Comparison of ENCODE assay signal across 22 mouse cellular contexts in the genomic region with DNA sequence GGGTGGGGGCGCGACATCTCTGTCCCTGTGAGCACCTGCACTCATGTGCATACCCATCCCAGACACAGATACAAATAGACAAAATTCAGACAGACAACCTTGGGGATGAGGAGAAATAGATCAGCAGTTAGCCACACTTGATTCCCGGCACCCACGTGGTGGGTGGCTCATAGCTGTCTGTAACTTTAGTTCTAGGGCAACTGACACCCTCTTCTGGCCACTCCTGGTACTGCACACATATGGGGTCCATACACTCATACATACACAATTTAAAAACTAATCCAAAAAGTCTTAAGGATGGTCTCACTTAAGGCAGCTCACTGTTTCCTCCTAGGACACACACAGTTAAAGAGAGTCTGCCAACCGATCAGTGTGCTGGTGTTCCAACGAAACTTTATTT.
DNase-seq lines count a peak whose midpoint lies in the region; ATAC-seq and TF ChIP-seq lines count a peak whose summit lies in the region.
"Had no signal": no experiment of that assay in that cellular context is flagged by ENCODE, and none has a peak within 500 bp of the region (broad histone marks: within the 10 kb centered on the region; RNA-seq: fewer than 3 reads in every experiment).

No protein-coding gene starts in this region.

- H3K27ac ChIP-seq in heart, adult 2 months: no peak overlapping the region
- H3K27ac ChIP-seq in liver, embryonic 14.5 days: no peak overlapping the region
- H3K27ac ChIP-seq in liver, embryonic 12.5 days: no peak overlapping the region
- H3K27ac ChIP-seq: embryonic facial prominence, embryonic 12.5 days; limb, embryonic 12.5 days; liver, embryonic 13.5 days; midbrain, embryonic 12.5 days had no signal

- intact Hi-C loops in heart, adult 2 months (cut with DNase I): no loop called here

- H3K4me3 ChIP-seq in heart, adult 2 months: no peak overlapping the region
- H3K4me3 ChIP-seq in liver, embryonic 14.5 days (ENCODE audit: insufficient read depth in 1 of 2, low read depth in 2 of 2, low read length in 2 of 2): no peak overlapping the region
- H3K4me3 ChIP-seq in liver, embryonic 12.5 days: no peak overlapping the region
- H3K4me3 ChIP-seq in E14TG2a.4 (replicated peaks; ENCODE audit: low read length): no peak overlapping the region
- H3K4me3 ChIP-seq: embryonic facial prominence, embryonic 12.5 days; heart, embryonic 12.5 days; hindbrain, embryonic 10.5 days; limb, embryonic 12.5 days; liver, embryonic 13.5 days; midbrain, embryonic 12.5 days had no signal

- TF ChIP-seq CTCF in heart, adult 2 months (IDR thresholded peaks at IDR 0.05): peak; percentile 30
- TF ChIP-seq CTCF in liver, embryonic 14.5 days (IDR thresholded peaks at IDR 0.05; ENCODE audit: low read depth): 0 out of 2 replicates have a peak, but pooled peaks have one; percentile 24
- peak; percentile 80 for TF ChIP-seq CTCF in E14TG2a.4 (conservative IDR thresholded peaks at IDR 0.05; ENCODE audit: low read length)

- DNase-seq in heart, adult 2 months: no peak
- DNase-seq in heart, adult 8-10 months (ENCODE audit: low spot score): no peak
- no peak for DNase-seq in liver, embryonic 14.5 days (ENCODE audit: low read depth in 3 of 3, low spot score in 3 of 3)
- DNase-seq in ZHBTc4 (ENCODE audit: low read depth, low spot score): peak; percentile 84
- DNase-seq in embryo, embryonic 9.5 days (ENCODE audit: extremely low spot score): no peak
- no peak for DNase-seq in ovary, postnatal 36 days (ENCODE audit: low spot score)
- DNase-seq: adrenal gland, postnatal 25 days; cerebellum, adult 9-11 months; heart, postnatal 10 days; kidney, adult 2 months; kidney, postnatal 10 days; liver, embryonic 13.5 days; right cerebral cortex, postnatal 25 days; thymus, adult 2 months; thymus, postnatal 4 days had no signal

- H3K79me2 ChIP-seq in heart, adult 2 months (replicated peaks; ENCODE audit: control insufficient read depth, insufficient read depth, low read length): no peaks in the 10 kb centered on the region

- no peak overlapping the region for H3K4me2 ChIP-seq in liver, embryonic 14.5 days (ENCODE audit: low read depth)
- no peak overlapping the region for H3K4me2 ChIP-seq in liver, embryonic 12.5 days
- H3K4me2 ChIP-seq: embryonic facial prominence, embryonic 12.5 days; heart, embryonic 12.5 days; limb, embryonic 12.5 days; liver, embryonic 13.5 days; midbrain, embryonic 12.5 days had no signal

- TF ChIP-seq POLR2A in heart, adult 2 months (IDR thresholded peaks at IDR 0.05; ENCODE audit: insufficient read depth, low read depth, low read length): no peak

- no peaks in the 10 kb centered on the region for H3K36me3 ChIP-seq in heart, adult 2 months (ENCODE audit: control insufficient read depth, insufficient read depth, low read length)
- H3K36me3 ChIP-seq in liver, embryonic 14.5 days (replicated peaks; ENCODE audit: control insufficient read depth, insufficient read depth, low read depth): no peaks in the 10 kb centered on the region
- no peaks in the 10 kb centered on the region for H3K36me3 ChIP-seq in liver, embryonic 12.5 days
- H3K36me3 ChIP-seq in E14TG2a.4 (ENCODE audit: insufficient read depth, low read length): 0 out of 2 replicates have a peak, but pooled peaks cover 6% of the 10 kb centered on the region
- H3K36me3 ChIP-seq: embryonic facial prominence, embryonic 12.5 days; heart, embryonic 12.5 days; hindbrain, embryonic 10.5 days; limb, embryonic 12.5 days; liver, embryonic 13.5 days; midbrain, embryonic 12.5 days had no signal

- peaks cover 3% of the 10 kb centered on the region; the same call in 1 of the 2 replicates for H3K9me3 ChIP-seq in liver, embryonic 14.5 days (ENCODE audit: control insufficient read depth, low read length)
- peaks cover 9% of the 10 kb centered on the region for H3K9me3 ChIP-seq in liver, embryonic 12.5 days (replicated peaks)
- peaks cover 6% of the 10 kb centered on the region for H3K9me3 ChIP-seq in E14TG2a.4 (ENCODE audit: low read length)
- H3K9me3 ChIP-seq: embryonic facial prominence, embryonic 12.5 days; midbrain, embryonic 12.5 days had no signal

- ATAC-seq in liver, embryonic 14.5 days (ENCODE audit: insufficient read depth): no peak
- ATAC-seq in liver, embryonic 12.5 days: no peak

- H3K9ac ChIP-seq in heart, adult 2 months (ENCODE audit: low read depth, low read length): no peak overlapping the region
- no peak overlapping the region for H3K9ac ChIP-seq in liver, embryonic 14.5 days (replicated peaks)
- H3K9ac ChIP-seq in liver, embryonic 12.5 days: no peak overlapping the region
- H3K9ac ChIP-seq: embryonic facial prominence, embryonic 12.5 days; heart, embryonic 12.5 days; limb, embryonic 12.5 days; liver, embryonic 13.5 days; midbrain, embryonic 12.5 days had no signal

- no peaks in the 10 kb centered on the region for H3K4me1 ChIP-seq in heart, adult 2 months (ENCODE audit: control insufficient read depth, insufficient read depth, low read length)
- 0 out of 4 replicates have a peak, but pooled peaks cover 0 to 4% of the 10 kb centered on the region in 2 experiments for H3K4me1 ChIP-seq in liver, embryonic 14.5 days (replicated peaks; ENCODE audit: control insufficient read depth in 2 of 2, insufficient read depth in 2 of 2, low read length in 1 of 2)
- H3K4me1 ChIP-seq in liver, embryonic 12.5 days: peaks cover 3% of the 10 kb centered on the region; the same call in 1 of the 2 replicates
- H3K4me1 ChIP-seq in E14TG2a.4 (replicated peaks; ENCODE audit: low read depth, low read length): peaks cover 40% of the 10 kb centered on the region

- H3K27me3 ChIP-seq in heart, adult 2 months (ENCODE audit: control insufficient read depth, insufficient read depth, low read length): no peaks in the 10 kb centered on the region
- H3K27me3 ChIP-seq in liver, embryonic 14.5 days (ENCODE audit: control insufficient read depth, insufficient read depth, low read length): no peaks in the 10 kb centered on the region
- peaks cover 8% of the 10 kb centered on the region for H3K27me3 ChIP-seq in liver, embryonic 12.5 days (replicated peaks)
- H3K27me3 ChIP-seq in E14TG2a.4 (ENCODE audit: insufficient read depth, low read length): peaks cover 28% of the 10 kb centered on the region

- TF ChIP-seq EP300 in heart, adult 2 months (IDR thresholded peaks at IDR 0.05; ENCODE audit: insufficient read depth, low read depth, low read length): no peak
- no peak for TF ChIP-seq EP300 in liver, embryonic 14.5 days (IDR thresholded peaks at IDR 0.05; ENCODE audit: low read depth)

- 90% methylated on average over 6 of the region's 6 CpGs for WGBS in heart, adult 2 months
- 80% methylated on average over 6 of the region's 6 CpGs for WGBS in liver, embryonic 14.5 days (ENCODE audit: insufficient replicate concordance)
- WGBS in liver, embryonic 12.5 days (ENCODE audit: insufficient replicate concordance): 83% methylated on average over 6 of the region's 6 CpGs

Comparison
In these comparisons a context has a peak if more than half of its experiments do, and no peak if none do; other contexts are left out.
1. CTCF ChIP-seq: peak in every context shown above with its lines; median percentile 80 in E14TG2a.4; 30 in heart, adult 2 months; 24 in liver, embryonic 14.5 days.